Mouse (Mus musculus): Measurements from ENCODE around the gene Lman2.

Gene Lman2

GRCm38 (mm10) chr13:55362453-55363060, at the start of gene Lman2:
TSS of gene Lman2 (minus strand) at chr13:55362783.
- DNase-seq (ENCODE audit: low spot score): peak; percentile 99

GRCm38 (mm10) chr13:55411826-55412225, 49.2 kb upstream of the Lman2 start:
- no peak for DNase-seq (ENCODE audit: low spot score)

- DNase-seq (ENCODE audit: low spot score): no peak
These were observed 46.0 kb upstream of the Lman2 start for GRCm38 (mm10) chr13:55408546-55409120.

DNA sequence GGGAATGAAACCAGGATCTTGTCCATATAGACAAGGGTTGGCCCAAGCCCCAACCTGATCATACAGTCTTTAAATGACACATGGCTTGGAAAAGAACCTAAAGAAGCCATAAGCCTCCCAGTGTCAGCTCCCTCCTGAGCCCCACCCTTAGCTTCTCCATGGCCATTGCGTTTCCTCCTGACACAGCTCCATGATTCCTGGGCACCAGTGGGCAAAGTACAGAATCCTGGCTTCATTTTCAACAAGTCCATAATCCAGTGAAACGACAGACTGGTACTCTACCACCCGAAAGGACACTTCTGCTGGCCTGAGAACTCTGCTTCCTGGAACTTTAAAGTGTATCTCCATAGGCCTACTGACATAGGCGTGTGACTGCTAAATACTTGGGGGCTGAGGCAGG, 44.8 kb upstream of the Lman2 start:
- DNase-seq (ENCODE audit: low spot score): no peak

GRCm38 (mm10) chr13:55405783-55406390, 43.3 kb upstream of the Lman2 start:
- no peak for DNase-seq (ENCODE audit: low spot score)

GRCm38 (mm10) chr13:55404853-55405782, 42.5 kb upstream of the Lman2 start:
- DNase-seq (ENCODE audit: low spot score): peak; percentile 80

DNA sequence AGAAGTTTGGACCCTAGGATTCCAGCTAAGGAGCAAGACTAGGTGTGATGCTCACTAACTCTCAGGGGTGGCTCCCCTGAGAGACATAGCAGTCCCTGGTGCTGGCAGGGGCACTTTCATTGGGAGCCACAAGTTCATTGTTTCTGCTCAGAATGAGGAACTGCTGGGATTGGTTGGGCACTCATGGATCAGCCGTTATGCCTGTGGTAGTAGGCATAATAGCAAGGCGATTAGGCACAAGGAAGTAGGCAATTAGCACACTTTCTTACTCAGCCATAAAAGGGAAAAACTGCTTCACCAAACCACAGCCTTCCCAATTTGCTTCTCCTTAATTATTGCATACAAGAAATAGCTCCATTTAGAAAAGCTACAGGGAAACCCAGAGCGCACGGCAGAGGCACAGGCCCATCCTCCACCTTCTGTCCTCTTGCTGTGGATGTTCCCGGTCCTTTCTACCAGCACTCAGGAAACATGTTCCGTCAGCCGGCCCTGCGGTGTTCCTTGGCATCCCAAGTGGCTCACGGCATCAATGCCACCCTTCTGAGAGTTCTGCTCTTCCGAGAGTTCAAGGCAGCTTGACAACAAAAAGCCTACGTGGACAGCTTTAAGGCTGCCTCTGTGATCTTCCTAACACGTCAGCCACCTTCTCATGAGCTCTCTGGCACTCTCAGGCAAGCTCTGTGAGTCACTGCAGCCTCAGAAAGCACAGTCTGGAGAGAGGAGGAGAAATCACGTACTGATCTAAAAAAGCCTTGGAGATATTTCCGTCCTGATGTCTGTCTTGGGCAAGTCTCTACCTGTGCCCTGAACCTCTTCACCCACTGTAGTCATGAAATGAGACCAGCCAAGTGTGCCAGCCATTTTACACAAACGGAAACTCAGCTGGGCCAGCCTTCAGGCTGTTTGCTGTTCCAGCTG, 41.6 kb upstream of the Lman2 start:
- DNase-seq (ENCODE audit: low spot score): no peak

DNA sequence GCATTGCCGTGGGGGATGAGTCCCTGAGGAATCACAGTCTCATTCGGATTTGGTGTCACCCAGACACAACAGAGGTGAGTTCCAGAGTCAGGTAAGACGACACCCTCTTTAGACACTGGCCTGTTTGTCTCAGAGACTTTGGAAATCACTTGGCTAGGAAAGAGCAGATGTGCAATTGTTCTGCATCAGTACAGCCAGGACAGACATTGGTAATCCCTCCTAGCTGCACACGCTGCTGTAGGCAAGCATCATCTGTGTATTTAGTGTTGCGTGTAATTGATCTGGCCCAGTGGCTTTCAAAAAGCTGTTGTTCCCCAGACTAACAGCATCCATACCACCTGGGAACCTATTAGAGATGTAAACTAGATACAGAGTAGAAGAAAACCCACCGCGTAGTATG, 40.7 kb upstream of the Lman2 start:
- DNase-seq (ENCODE audit: low spot score): no peak

- no peak for DNase-seq (ENCODE audit: low spot score)
These were observed 37.4 kb upstream of the Lman2 start for GRCm38 (mm10) chr13:55400039-55400346.

DNA sequence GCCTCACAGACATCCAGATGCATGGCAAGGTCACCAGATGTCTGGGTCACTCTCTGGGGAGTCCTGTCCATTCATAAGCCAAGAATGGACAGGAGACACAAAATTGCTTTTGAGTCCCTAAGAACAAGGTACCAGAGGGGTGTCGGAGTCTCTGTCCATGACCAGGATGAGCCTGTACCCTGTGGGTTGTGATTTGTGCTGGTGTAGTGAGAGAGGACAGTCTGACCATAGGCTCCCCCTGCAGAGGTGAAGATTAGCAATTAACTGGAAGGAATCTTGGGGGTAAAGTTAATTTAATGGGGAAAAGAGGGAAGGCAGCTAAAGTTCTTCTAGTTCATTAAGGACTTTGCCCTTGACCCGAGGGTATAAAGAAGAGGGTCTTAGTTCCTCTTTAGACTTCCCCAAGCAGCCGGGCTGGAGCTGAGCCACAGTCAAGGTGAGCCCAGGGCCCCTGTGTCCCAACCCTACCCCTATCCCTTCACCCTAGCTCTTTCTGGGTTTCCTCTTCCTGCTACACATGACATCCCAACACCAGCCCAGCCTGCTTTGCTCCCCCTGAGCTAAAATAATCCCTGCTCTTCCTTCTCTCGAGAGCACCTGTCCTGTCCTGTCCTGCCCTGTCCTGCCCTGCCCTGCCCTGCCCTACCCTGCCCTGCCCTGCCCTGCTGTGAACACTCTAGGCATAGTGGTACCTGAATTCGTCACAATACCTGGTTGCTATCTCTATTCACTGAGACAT, 36.9 kb upstream of the Lman2 start:
- no peak for DNase-seq (ENCODE audit: low spot score)

- no peak for DNase-seq (ENCODE audit: low spot score)
These were observed 35.5 kb upstream of the Lman2 start, which contains the start of gene Slc34a1 for GRCm38 (mm10) chr13:55398088-55398487. TSS of gene Slc34a1 (plus strand) at chr13:55398187.

GRCm38 (mm10) chr13:55392933-55393332, 30.4 kb upstream of the Lman2 start:
- DNase-seq (ENCODE audit: low spot score): no peak

DNA sequence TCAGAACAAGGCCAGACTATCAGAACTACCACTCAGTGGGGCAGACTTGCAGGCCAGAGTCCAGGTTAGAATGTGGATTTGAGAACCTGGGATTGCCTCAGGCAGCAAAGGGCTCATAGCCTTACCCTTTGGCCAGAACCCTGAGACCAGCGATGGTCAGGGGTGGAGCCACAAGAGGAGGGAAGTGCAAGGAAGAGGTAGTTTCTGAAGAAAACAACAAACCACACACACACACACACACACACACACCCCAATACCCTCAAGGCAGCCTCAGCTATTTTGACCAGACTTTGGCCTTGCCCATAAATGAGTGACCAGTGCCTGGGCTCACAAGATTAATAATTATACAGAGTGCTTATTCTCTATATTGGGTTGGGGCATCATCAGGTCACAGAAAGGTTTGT, 29.0 kb upstream of the Lman2 start:
- no peak for DNase-seq (ENCODE audit: low spot score)

DNA sequence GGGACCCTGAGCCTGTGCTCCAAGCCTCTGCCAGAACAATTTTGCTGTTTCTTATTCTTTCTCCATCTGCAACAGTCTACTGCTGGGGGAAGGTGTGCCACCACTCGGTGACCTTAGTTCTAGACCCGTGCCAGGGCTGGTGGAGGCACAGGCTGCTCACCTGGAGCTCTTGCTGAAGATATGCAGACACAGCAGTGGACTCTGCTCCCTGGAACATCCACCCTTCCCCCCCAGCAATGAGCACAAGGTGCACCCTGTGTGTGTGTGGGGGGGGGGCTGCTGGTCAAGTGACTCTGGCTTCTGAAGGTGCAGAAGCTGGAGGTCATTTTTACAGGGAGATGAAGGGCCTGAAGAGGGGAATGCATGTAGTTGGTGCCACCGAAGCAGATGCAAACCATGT, 28.1 kb upstream of the Lman2 start:
- DNase-seq (ENCODE audit: low spot score): no peak

- no peak for DNase-seq (ENCODE audit: low spot score)
These were observed 19.2 kb upstream of the Lman2 start for GRCm38 (mm10) chr13:55381790-55382189.

- DNase-seq (ENCODE audit: low spot score): no peak
These were observed 16.5 kb upstream of the Lman2 start for GRCm38 (mm10) chr13:55378907-55379580.

DNA sequence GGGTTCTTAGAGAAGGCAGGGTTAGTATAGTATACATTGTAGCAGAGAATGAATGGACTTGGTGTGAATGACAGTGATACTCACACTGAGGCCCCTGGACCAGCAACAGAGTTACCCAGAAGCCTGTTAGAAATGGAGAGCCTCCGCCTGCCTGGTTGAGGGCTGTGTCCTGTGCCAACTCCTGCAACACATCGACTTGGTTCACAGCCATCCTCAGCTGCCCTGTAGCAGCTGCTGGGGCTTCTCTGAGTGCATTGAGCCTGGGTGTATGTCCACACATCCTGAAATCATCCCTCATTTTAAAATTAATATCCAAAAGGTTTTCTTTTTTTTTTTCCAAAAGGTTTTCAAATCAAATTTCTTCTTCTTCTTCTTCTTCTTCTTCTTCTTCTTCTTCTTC, 13.3 kb upstream of the Lman2 start:
- DNase-seq (ENCODE audit: low spot score): no peak

DNA sequence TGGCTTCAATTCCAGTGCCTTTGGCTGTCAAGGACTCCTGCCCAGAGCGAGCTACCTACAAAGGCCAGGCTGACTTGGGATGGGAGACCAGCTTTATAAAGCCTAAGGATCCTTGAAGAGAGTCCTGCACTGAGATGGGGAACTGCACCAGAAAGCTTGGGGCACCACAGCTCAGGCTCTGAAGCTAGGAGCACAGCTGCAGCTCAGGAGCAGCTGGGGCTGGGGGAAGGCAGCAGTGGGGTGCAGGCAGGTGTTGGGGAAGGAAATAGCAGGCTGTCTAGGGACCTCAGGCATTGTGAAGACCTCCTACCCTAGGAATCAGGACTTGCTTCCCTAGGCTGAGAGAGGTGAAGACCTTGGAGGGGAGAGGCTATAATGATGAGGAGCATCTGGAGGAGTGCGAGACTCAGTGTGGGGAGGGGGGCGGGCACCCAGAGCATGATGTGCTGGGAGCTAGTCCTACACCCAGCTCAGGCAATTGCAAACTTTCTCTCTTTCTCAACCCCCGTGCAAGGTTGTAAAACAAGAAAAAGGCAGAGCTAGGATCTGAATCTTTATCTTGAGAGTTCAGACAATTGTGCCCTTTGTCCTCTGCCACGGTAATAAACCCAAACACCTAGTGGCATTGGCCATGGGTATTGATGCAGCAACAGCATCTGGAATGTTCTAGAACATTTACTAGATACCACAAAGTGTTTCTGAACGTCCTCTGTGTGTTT, 11.8 kb upstream of the Lman2 start:
- DNase-seq (ENCODE audit: low spot score): no peak

DNA sequence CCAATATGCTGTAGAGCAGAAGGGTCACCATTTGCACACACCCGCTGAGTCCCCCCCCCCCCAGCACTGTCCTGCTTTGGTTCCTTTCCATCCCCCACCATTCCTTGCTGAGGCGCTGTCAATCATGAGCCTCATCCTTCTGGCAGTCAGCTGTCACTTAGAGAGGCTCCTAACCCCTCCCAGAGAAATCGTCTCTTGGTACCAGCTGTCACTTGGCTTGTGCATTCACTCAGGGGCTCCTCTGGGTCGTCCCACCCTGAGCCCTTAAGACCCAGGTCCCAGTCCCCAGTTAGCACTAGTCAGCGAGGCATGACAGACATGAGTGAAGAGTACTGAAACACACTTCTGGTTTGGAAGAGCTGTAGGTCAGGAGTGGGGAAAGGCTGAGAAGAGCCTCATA, 9.2 kb upstream of the Lman2 start:
- no peak for DNase-seq (ENCODE audit: low spot score)

Measured in MN1 (cell line).